Mouse (Mus musculus) liver, adult 2 months (tissue): ENCODE data around the gene Lin54.

Experiments
- CTCF ChIP-seq: fragments of 200-500 bp; IDR thresholded peaks from 2 replicates; pipeline ENCODE4 v1.5.1; 2011; ENCODE audit warnings: low read depth, low read length, control low read depth
- POLR2A ChIP-seq: fragments of 200-500 bp; IDR thresholded peaks from 2 replicates; pipeline ENCODE4 v1.6.1; 2011; ENCODE audit warnings: low read length, control low read depth; ENCODE audit not compliant: insufficient read depth; ENCODE audit errors: extremely low read depth

- TF ChIP-seq CTCF (no peak), POLR2A (no peak)
Measured at GRCm38 (mm10) chr5:100550151-100550550, 49.7 kb upstream of the Lin54 start.
